Mouse (Mus musculus) MEL (cell line): ENCODE results near the gene Rad50. TPM values are rescaled to one million over a fixed set of nuclear protein-coding genes. Genes with fewer than 3 reads are reported as not detected.

ENCODE experiments used
- DNase-seq: peaks from one replicate; pipeline ENCODE4 v3.0.0; 2011; ENCODE audit warnings: low read depth, low spot score
- H3K27ac ChIP-seq: 2 replicates; pipeline ENCODE4 v1.5.1; 2012; ENCODE audit warnings: low read depth, mild to moderate bottlenecking, control low read depth, low read length, moderate library complexity; ENCODE audit not compliant: control insufficient read depth
- H3K27me3 ChIP-seq, 2 experiments: fragments of 150-350 bp in 1 of 2; sonication (generic) in 1 of 2; 2 replicates each; pipeline ENCODE4 v1.6.1; 2012; ENCODE audit warnings: low read length in 2 of 2, mild to moderate bottlenecking in 2 of 2, improper control_type of control experiment in 1 of 2, moderate library complexity in 1 of 2; ENCODE audit not compliant: insufficient read depth in 2 of 2, control insufficient read depth in 1 of 2
- H3K36me3 ChIP-seq, 2 experiments: 2 replicates each; pipeline ENCODE4 v1.6.1; 2012 to 2014; ENCODE audit warnings: low read length in 2 of 2, improper control_type of control experiment in 1 of 2, inconsistent platforms in 1 of 2, mild to moderate bottlenecking in 1 of 2; ENCODE audit not compliant: insufficient read depth in 2 of 2, control insufficient read depth in 1 of 2
- H3K4me1 ChIP-seq, 2 experiments: fragments of 150-350 bp in 1 of 2; sonication (generic) in 1 of 2; 2 replicates each; pipeline ENCODE4 v1.6.1; 2012; ENCODE audit warnings: low read length in 2 of 2, improper control_type of control experiment in 1 of 2, mild to moderate bottlenecking in 1 of 2; ENCODE audit not compliant: insufficient read depth in 2 of 2, control insufficient read depth in 1 of 2
- H3K4me3 ChIP-seq, 2 experiments: fragments of 150-350 bp in 1 of 2; sonication (generic) in 1 of 2; 2 replicates each; pipeline ENCODE4 v1.5.1; 2012; ENCODE audit warnings: low read depth in 2 of 2, low read length in 2 of 2, mild to moderate bottlenecking in 2 of 2, moderate library complexity in 2 of 2, control low read depth in 1 of 2, improper control_type of control experiment in 1 of 2; ENCODE audit not compliant: control insufficient read depth in 1 of 2, insufficient read depth in 1 of 2
- H3K79me2 ChIP-seq: 2 replicates; pipeline ENCODE4 v1.6.1; 2012; ENCODE audit warnings: mild to moderate bottlenecking, low read length, moderate library complexity; ENCODE audit not compliant: control insufficient read depth, poor library complexity, insufficient read depth
- H3K9ac ChIP-seq: 2 replicates; pipeline ENCODE4 v1.6.1; 2012; ENCODE audit warnings: low read depth, mild to moderate bottlenecking, control low read depth, low read length, moderate library complexity; ENCODE audit not compliant: control insufficient read depth, poor library complexity, severe bottlenecking
- H3K9me3 ChIP-seq: fragments of 150-350 bp; sonication (generic); replicated peaks from 2 replicates; pipeline ENCODE4 v1.6.1; 2012; ENCODE audit warnings: mild to moderate bottlenecking, low read length, improper control_type of control experiment, moderate library complexity; ENCODE audit not compliant: insufficient read depth
- BHLHE40 ChIP-seq: IDR thresholded peaks from 2 replicates; pipeline ENCODE4 v1.6.1; 2012; ENCODE audit warnings: low read depth, mild to moderate bottlenecking, inconsistent platforms, low read length, improper control_type of control experiment, borderline replicate concordance
- E2F4 ChIP-seq: IDR thresholded peaks from 2 replicates; pipeline ENCODE4 v1.6.1; 2011; ENCODE audit warnings: low read depth, low read length, improper control_type of control experiment, borderline replicate concordance
- ELF1 ChIP-seq: IDR thresholded peaks from 2 replicates; pipeline ENCODE4 v1.6.1; 2014; ENCODE audit warnings: low read depth, mild to moderate bottlenecking, inconsistent platforms, low read length, improper control_type of control experiment, moderate library complexity
- EP300 ChIP-seq, 2 experiments: IDR thresholded peaks; 2 replicates each; pipeline ENCODE4 v1.6.1; 2011; ENCODE audit warnings: improper control_type of control experiment in 2 of 2, low read length in 2 of 2, low read depth in 1 of 2, mild to moderate bottlenecking in 1 of 2
- GABPA ChIP-seq: IDR thresholded peaks from 2 replicates; pipeline ENCODE4 v1.6.1; 2012; ENCODE audit warnings: low read depth, mild to moderate bottlenecking, inconsistent platforms, low read length, improper control_type of control experiment, moderate library complexity
- GATA1 ChIP-seq: IDR thresholded peaks from 2 replicates; pipeline ENCODE4 v1.6.1; 2011; ENCODE audit warnings: low read depth, low read length, improper control_type of control experiment
- HCFC1 ChIP-seq: IDR thresholded peaks from 2 replicates; pipeline ENCODE4 v1.6.1; 2012; ENCODE audit warnings: low read depth, mild to moderate bottlenecking, inconsistent platforms, low read length, improper control_type of control experiment, moderate library complexity
- JUND ChIP-seq: IDR thresholded peaks from 2 replicates; pipeline ENCODE4 v1.6.1; 2011; ENCODE audit warnings: low read depth, mild to moderate bottlenecking, improper control_type of control experiment, low read length
- MAFK ChIP-seq: IDR thresholded peaks from 2 replicates; pipeline ENCODE4 v1.6.1; 2011; ENCODE audit warnings: low read depth, mild to moderate bottlenecking, low read length, improper control_type of control experiment, borderline replicate concordance
- MAX ChIP-seq: IDR thresholded peaks from 2 replicates; pipeline ENCODE4 v1.6.1; 2011; ENCODE audit warnings: low read length, improper control_type of control experiment
- MAZ ChIP-seq: IDR thresholded peaks from 2 replicates; pipeline ENCODE4 v1.6.1; 2012; ENCODE audit warnings: low read depth, mild to moderate bottlenecking, inconsistent platforms, low read length, improper control_type of control experiment
- MEF2A ChIP-seq: IDR thresholded peaks from 2 replicates; pipeline ENCODE4 v1.6.1; 2014; ENCODE audit warnings: low read depth, mild to moderate bottlenecking, inconsistent platforms, low read length, improper control_type of control experiment; ENCODE audit not compliant: poor library complexity, insufficient replicate concordance, severe bottlenecking; ENCODE audit errors: extremely low read depth
- MXI1 ChIP-seq: IDR thresholded peaks from 2 replicates; pipeline ENCODE4 v1.6.1; 2011; ENCODE audit warnings: mild to moderate bottlenecking, low read depth, low read length, improper control_type of control experiment
- MYB ChIP-seq: IDR thresholded peaks from 2 replicates; pipeline ENCODE4 v1.6.1; 2011; ENCODE audit warnings: mild to moderate bottlenecking, low read depth, low read length, improper control_type of control experiment
- MYC ChIP-seq: IDR thresholded peaks from 2 replicates; pipeline ENCODE4 v1.6.1; 2011; ENCODE audit warnings: low read depth, mild to moderate bottlenecking, low read length, improper control_type of control experiment, moderate library complexity
- NELFE ChIP-seq: IDR thresholded peaks from 2 replicates; pipeline ENCODE4 v1.6.1; 2011; ENCODE audit warnings: low read depth, low read length, improper control_type of control experiment
- NRF1 ChIP-seq: IDR thresholded peaks from 2 replicates; pipeline ENCODE4 v1.6.1; 2014; ENCODE audit warnings: low read depth, mild to moderate bottlenecking, inconsistent platforms, low read length, improper control_type of control experiment, moderate library complexity; ENCODE audit not compliant: poor library complexity, insufficient read depth, severe bottlenecking
- RAD21 ChIP-seq: IDR thresholded peaks from 2 replicates; pipeline ENCODE4 v1.6.1; 2011; ENCODE audit warnings: mild to moderate bottlenecking, low read depth, low read length, improper control_type of control experiment
- RCOR1 ChIP-seq: IDR thresholded peaks from 2 replicates; pipeline ENCODE4 v1.6.1; 2012; ENCODE audit warnings: low read depth, mild to moderate bottlenecking, inconsistent platforms, low read length, improper control_type of control experiment
- SIN3A ChIP-seq: IDR thresholded peaks from 2 replicates; pipeline ENCODE4 v1.6.1; 2012; ENCODE audit warnings: low read length, improper control_type of control experiment, inconsistent platforms
- SMC3 ChIP-seq: IDR thresholded peaks from 2 replicates; pipeline ENCODE4 v1.6.1; 2011; ENCODE audit warnings: low read depth, low read length, improper control_type of control experiment
- TAL1 ChIP-seq: IDR thresholded peaks from 2 replicates; pipeline ENCODE4 v1.6.1; 2012; ENCODE audit warnings: mild to moderate bottlenecking, inconsistent platforms, low read length, moderate library complexity, mixed read lengths
- TBP ChIP-seq: IDR thresholded peaks from 2 replicates; pipeline ENCODE4 v1.8.0; 2011; ENCODE audit warnings: low read depth, low read length, improper control_type of control experiment
- TCF12 ChIP-seq: IDR thresholded peaks from 2 replicates; pipeline ENCODE4 v1.6.1; 2014; ENCODE audit warnings: low read depth, mild to moderate bottlenecking, inconsistent platforms, low read length, improper control_type of control experiment, moderate library complexity
- UBTF ChIP-seq: IDR thresholded peaks from 2 replicates; pipeline ENCODE4 v1.6.1; 2012; ENCODE audit warnings: low read depth, mild to moderate bottlenecking, inconsistent platforms, low read length, improper control_type of control experiment, moderate library complexity, borderline replicate concordance; ENCODE audit not compliant: insufficient read depth
- USF1 ChIP-seq: IDR thresholded peaks from 2 replicates; pipeline ENCODE4 v1.6.1; 2014; ENCODE audit warnings: low read depth, mild to moderate bottlenecking, inconsistent platforms, low read length, improper control_type of control experiment, moderate library complexity
- USF2 ChIP-seq, 2 experiments: IDR thresholded peaks; 2 replicates each; pipeline ENCODE4 v1.6.1; 2011 to 2012; ENCODE audit warnings: improper control_type of control experiment in 2 of 2, low read length in 2 of 2, borderline replicate concordance in 1 of 2, inconsistent platforms in 1 of 2, low read depth in 1 of 2, mild to moderate bottlenecking in 1 of 2; ENCODE audit not compliant: insufficient read depth in 1 of 2
- ZC3H11A ChIP-seq: IDR thresholded peaks from 2 replicates; pipeline ENCODE4 v1.6.1; 2012; ENCODE audit warnings: low read depth, mild to moderate bottlenecking, inconsistent platforms, low read length, improper control_type of control experiment
- ZKSCAN1 ChIP-seq: IDR thresholded peaks from 2 replicates; pipeline ENCODE4 v1.6.1; 2012; ENCODE audit warnings: low read depth, mild to moderate bottlenecking, inconsistent platforms, low read length, improper control_type of control experiment, moderate library complexity
- ZMIZ1 ChIP-seq: IDR thresholded peaks from 2 replicates; pipeline ENCODE4 v1.6.1; 2012; ENCODE audit warnings: low read depth, mild to moderate bottlenecking, inconsistent platforms, low read length, improper control_type of control experiment, moderate library complexity
- ZNF384 ChIP-seq: IDR thresholded peaks from 2 replicates; pipeline ENCODE4 v1.6.1; 2012; ENCODE audit warnings: low read depth, mild to moderate bottlenecking, inconsistent platforms, low read length, improper control_type of control experiment
- polyA plus RNA-seq, 2 experiments: library from polyadenylated mRNA; stranded (reverse) in 1 of 2; unstranded in 1 of 2; fragments of >175 nt in 1 of 2; fragments of >200 nt in 1 of 2; gene quantifications; 2 replicates each; pipeline versions ENCODE4 v1.2.1 to v1.2.4; 2012; ENCODE audit warnings: low replicate concordance in 2 of 2, low read depth in 1 of 2; ENCODE audit not compliant: insufficient read length in 2 of 2, insufficient read depth in 1 of 2, missing spikeins in 1 of 2
- total RNA-seq: library from RNA; depleted of rRNA; stranded (reverse); fragments of 300-350 nt; gene quantifications from 2 replicates; pipeline ENCODE4 v1.2.3, GENCODE M21; 2012

Rad50 gene
- total and polyA plus RNA-seq, 3 experiments = 32.6 to 447 (median 44.6) TPM

DNA sequence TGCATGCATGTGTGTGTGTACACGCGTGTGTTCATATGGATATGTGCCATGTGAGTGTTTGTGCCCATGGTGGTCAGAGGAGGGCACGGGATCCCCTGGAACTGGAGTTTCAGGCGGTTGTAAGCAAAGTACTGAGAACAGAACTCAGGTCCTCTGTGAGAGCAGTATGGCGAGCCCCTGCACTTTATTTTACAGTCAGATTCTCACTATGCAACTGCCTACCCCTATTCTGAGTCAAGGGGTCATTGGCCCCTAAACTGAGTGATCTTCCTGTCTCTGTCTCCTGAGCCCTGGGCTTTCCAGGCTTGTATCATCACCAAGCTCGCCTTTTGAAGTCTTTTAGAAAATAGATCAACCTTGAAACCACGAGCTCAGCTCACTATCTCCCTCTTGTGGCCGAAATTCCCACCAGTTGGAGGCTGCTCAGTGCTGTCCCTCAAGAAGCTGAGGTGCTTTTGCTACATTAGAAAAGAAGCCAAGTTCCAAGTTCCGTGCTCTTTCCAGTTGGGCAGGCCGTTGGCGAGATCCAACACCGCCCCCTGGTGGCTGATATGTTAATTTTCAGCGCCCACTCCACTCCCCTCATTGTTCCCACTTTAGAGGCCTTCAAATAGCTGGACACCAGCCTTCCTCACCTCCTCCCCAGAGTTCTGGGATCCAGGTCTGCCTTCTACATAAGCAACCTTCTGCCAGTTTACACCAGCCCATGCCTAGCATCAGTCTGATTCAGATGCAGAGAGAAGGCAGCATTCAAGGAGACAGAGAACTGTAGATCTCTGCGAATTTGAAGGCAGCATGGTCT is 29.9 kb upstream of the Rad50 start (continued):
- TF ChIP-seq MYC (peak; percentile 93), JUND (peak; percentile 17; the same call in 1 of the 2 replicates), NRF1 (no peak; the same call in 1 of the 2 replicates), MYB (no peak)

DNA sequence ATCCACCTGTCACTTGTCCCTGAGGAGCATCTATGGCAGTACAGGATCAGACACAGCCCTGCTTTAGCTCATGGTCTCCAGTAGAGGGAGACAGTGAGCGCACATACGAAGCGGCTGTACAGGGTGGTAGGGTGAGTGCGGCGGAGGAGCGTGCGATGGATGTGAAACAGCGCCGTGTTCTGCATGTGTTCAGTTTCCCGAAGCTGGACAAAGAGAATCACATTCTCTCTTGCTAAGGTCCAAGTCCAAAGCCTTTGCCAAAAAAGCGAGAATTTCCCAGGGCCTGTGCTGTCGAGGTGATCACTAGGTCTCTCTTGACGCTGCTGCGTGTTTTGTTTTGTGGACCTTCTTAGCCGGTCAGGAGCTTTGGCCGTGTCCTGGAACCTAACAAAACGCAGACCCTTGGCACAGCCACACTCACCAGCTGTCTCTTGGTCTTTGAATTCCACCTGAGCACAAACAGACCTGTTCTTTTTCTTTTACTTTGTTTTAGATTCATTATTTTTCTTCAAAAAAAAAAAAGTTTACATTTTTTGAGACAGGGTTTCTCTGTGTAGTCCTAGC is 28.6 kb upstream of the Rad50 start:
- Histone ChIP-seq H3K4me1 (peaks cover 6 to 35% of the 10 kb centered on the region in 2 experiments), H3K79me2 (no peaks in the 10 kb centered on the region; the same call in 1 of the 2 replicates), H3K27ac (peak overlapping the region; percentile 59), H3K36me3 (peaks cover 0 to 38% of the 10 kb centered on the region in 2 experiments; a peak in 2 of 4 replicates), H3K9ac (peak overlapping the region; percentile 73), H3K9me3 (no peaks in the 10 kb centered on the region), H3K4me3 (peak overlapping the region; percentile 63 to 64), H3K27me3 (0 out of 4 replicates have a peak, but pooled peaks cover 0 to 5% of the 10 kb centered on the region in 2 experiments)
- peak; percentile 98 for DNase-seq
- no peak for TF ChIP-seq TCF12
- TF ChIP-seq USF1 = no peak
- no peak for TF ChIP-seq ZKSCAN1
- TF ChIP-seq ZMIZ1 = no peak
- TF ChIP-seq ZNF384 = 0 out of 2 replicates have a peak, but pooled peaks have one; percentile 23
- peak; percentile 81 for TF ChIP-seq SIN3A
- peak in 1 of 2 experiments; percentile 41; a peak in 2 of 4 replicates for TF ChIP-seq EP300 (IDR thresholded peaks at IDR 0.05; ENCODE audit: low read depth in 1 of 2, low read length in 2 of 2)
- TF ChIP-seq MYB = no peak
- peak; percentile 85 for TF ChIP-seq MXI1
- peak; percentile 20; the same call in 1 of the 2 replicates for TF ChIP-seq NELFE
- peak; percentile 77 for TF ChIP-seq MAZ
- TF ChIP-seq ELF1 = no peak
- no peak for TF ChIP-seq E2F4
- peak; percentile 41 for TF ChIP-seq RAD21
- no peak for TF ChIP-seq MAFK
- TF ChIP-seq NRF1 = no peak
- TF ChIP-seq HCFC1 = peak; percentile 66; the same call in 1 of the 2 replicates
- peak; percentile 81 for TF ChIP-seq SMC3
- TF ChIP-seq MEF2A = no peak
- TF ChIP-seq BHLHE40 = no peak
- TF ChIP-seq TAL1 = no peak
- no peak for TF ChIP-seq GATA1
- peak; percentile 95 for TF ChIP-seq MAX
- TF ChIP-seq GABPA = no peak
- no peak for TF ChIP-seq UBTF
- peak; percentile 70 for TF ChIP-seq RCOR1
- TF ChIP-seq MYC = peak; percentile 81
- no peak for TF ChIP-seq USF2 (IDR thresholded peaks at IDR 0.05; ENCODE audit: borderline replicate concordance in 1 of 2, insufficient read depth in 1 of 2, low read depth in 1 of 2, low read length in 2 of 2)
- TF ChIP-seq ZC3H11A = peak; percentile 44; the same call in 1 of the 2 replicates
- no peak for TF ChIP-seq TBP
